Mouse (Mus musculus) C2C12 (cell line): Measurements from ENCODE around the gene Nova1.

Experiments used
- CTCF ChIP-seq: IDR thresholded peaks from one replicate; pipeline ENCODE4 v1.5.1; 2011; ENCODE audit not compliant: control insufficient read depth, insufficient read depth, insufficient read length
- FOSL1 ChIP-seq: IDR thresholded peaks from one replicate; pipeline ENCODE4 v1.8.0; 2011; ENCODE audit warnings: mild to moderate bottlenecking, low read length; ENCODE audit not compliant: poor library complexity, insufficient read depth, severe bottlenecking
- MAX ChIP-seq: IDR thresholded peaks from one replicate; pipeline ENCODE4 v1.6.1; 2011; ENCODE audit warnings: mild to moderate bottlenecking, control low read depth
- MYOD1 ChIP-seq: IDR thresholded peaks from one replicate; pipeline ENCODE4 v1.6.1; 2011; ENCODE audit warnings: low read depth; ENCODE audit not compliant: control insufficient read depth, insufficient read length
- MYOG ChIP-seq: IDR thresholded peaks from one replicate; pipeline ENCODE4 v1.6.1; 2011; ENCODE audit not compliant: control insufficient read depth, insufficient read length; ENCODE audit errors: extremely low read depth
- USF1 ChIP-seq: IDR thresholded peaks from one replicate; pipeline ENCODE4 v1.6.1; 2011; ENCODE audit warnings: low read depth, mild to moderate bottlenecking, control low read depth, moderate library complexity

DNA sequence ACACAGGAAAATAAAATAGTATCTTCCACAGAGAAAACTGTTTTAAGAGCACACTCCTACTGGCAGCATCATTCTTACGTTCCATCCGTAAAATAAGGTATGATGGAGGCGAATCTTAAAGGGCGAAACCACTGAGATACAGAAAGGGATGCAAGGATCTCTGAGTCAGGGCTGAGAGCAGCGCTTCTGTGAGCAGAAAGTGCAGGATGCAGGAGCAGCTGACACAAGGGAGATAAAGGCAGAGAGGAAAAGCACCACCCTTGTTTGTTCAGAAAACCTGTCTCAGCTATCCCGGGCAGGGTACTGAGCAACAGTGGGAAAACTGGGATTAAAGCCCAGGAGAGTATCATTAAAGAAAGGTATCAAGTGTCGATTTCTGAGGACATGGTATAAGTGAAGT, 59.3 kb downstream of the Nova1 start:
- TF ChIP-seq MYOD1 (no peak), USF1 (no peak), CTCF (no peak), FOSL1 (no peak), MAX (no peak), MYOG (no peak)
